Mouse (Mus musculus) cerebellum, adult 2 months (tissue): ENCODE measurements around the gene C2. TPM values are rescaled to one million over a fixed set of nuclear protein-coding genes. Genes with fewer than 3 reads are reported as not detected.
"Not testable (repeated sequence)": the region's sequence is repeated elsewhere in the genome, so short reads cannot be mapped to it uniquely, and the experiment has no call there.

Experiments used
- DNase-seq, 2 experiments: peaks; one replicate each; pipeline ENCODE4 v3.0.0; 2021
- H3K27ac ChIP-seq: fragments of 200-500 bp; 2 replicates; pipeline ENCODE4 v1.5.1; 2012; ENCODE audit warnings: low read length, control low read depth, inconsistent platforms; ENCODE audit not compliant: insufficient read depth
- H3K27me3 ChIP-seq: fragments of 200-500 bp; 2 replicates; pipeline ENCODE4 v1.6.1; 2012; ENCODE audit warnings: inconsistent platforms, mild to moderate bottlenecking, low read length, moderate library complexity; ENCODE audit not compliant: control insufficient read depth, insufficient read depth
- H3K4me1 ChIP-seq: fragments of 200-500 bp; 2 replicates; pipeline ENCODE4 v1.6.1; 2011; ENCODE audit warnings: low read length; ENCODE audit not compliant: control insufficient read depth, insufficient read depth
- H3K4me3 ChIP-seq: fragments of 200-500 bp; replicated peaks from 2 replicates; pipeline ENCODE3; 2011; ENCODE audit warnings: mild to moderate bottlenecking, low read depth, low read length, control low read depth; ENCODE audit not compliant: insufficient read depth
- CTCF ChIP-seq: fragments of 200-500 bp; IDR thresholded peaks from 2 replicates; pipeline ENCODE4 v1.5.1; 2011; ENCODE audit warnings: low read depth, mild to moderate bottlenecking, control low read depth, low read length, moderate library complexity, borderline replicate concordance; ENCODE audit not compliant: insufficient read depth
- POLR2A ChIP-seq: fragments of 200-500 bp; IDR thresholded peaks from 2 replicates; pipeline ENCODE4 v1.6.1; 2011; ENCODE audit warnings: low read length, control low read depth, borderline replicate concordance; ENCODE audit not compliant: insufficient read depth
- WGBS: fragments of 180-500 bp; shearing (Covaris S2); methylation state at CpG from one replicate; pipeline ENCODE4 v1.1.7; 2018; 5-methylcytosine and 5-hydroxymethylcytosine counted together
- polyA plus RNA-seq: library from polyadenylated mRNA; depleted of rRNA; stranded (reverse); fragments of >200 nt; gene quantifications from 2 replicates; pipeline ENCODE4 v1.2.3, GENCODE M21; 2012; rRNA removed

Gene C2
- polyA plus RNA-seq, 1 experiment, result 2.9 TPM

- Histone ChIP-seq H3K27ac (no peak overlapping the region), H3K27me3 (no peaks in the 10 kb centered on the region), H3K4me1 (no peaks in the 10 kb centered on the region), H3K4me3 (no peak overlapping the region)
- no peak for DNase-seq
- 71% methylated on average over 7 of the region's 7 CpGs for WGBS
- TF ChIP-seq CTCF (no peak), POLR2A (no peak)
Measured at GRCm38 (mm10) chr17:34814818-34815370, 83.2 kb downstream of the C2 start.

- not testable (repeated sequence) for H3K4me1 ChIP-seq, H3K4me3 ChIP-seq, H3K27me3 ChIP-seq, H3K27ac ChIP-seq
- peak; percentile 66 for TF ChIP-seq CTCF
- 67% methylated on average over 12 of the region's 12 CpGs for WGBS
- DNase-seq, result peak in 1 of 2 experiments; percentile 48
Measured at GRCm38 (mm10) chr17:34813747-34814146, 84.3 kb downstream of the C2 start.

Other genes with a start within 250 kb of the C2 start
- 1.6 and 1.8 TPM in 2 replicates for gene Tnxb, start 227.7 kb downstream of the C2 start, polyA plus RNA-seq
- 8.5 and 10.2 TPM in 2 replicates for gene C4b, start 154.4 kb downstream of the C2 start, polyA plus RNA-seq
- not detected in 2 replicates for gene Cyp21a1, start 93.7 kb downstream of the C2 start, polyA plus RNA-seq
- 52.9 TPM in 2 replicates for gene Stk19, start 61.3 kb downstream of the C2 start, polyA plus RNA-seq
- 59.6 and 62.5 TPM in 2 replicates for gene Dxo, start 61.2 kb downstream of the C2 start, polyA plus RNA-seq
- 77.4 and 87.2 TPM in 2 replicates for gene Skiv2l, start 48.1 kb downstream of the C2 start, polyA plus RNA-seq
- gene Nelfe, start 47.9 kb downstream of the C2 start, polyA plus RNA-seq, result 47.2 and 47.9 TPM in 2 replicates
- gene Cfb, start 35.7 kb downstream of the C2 start, polyA plus RNA-seq, result 0.14 and 0.20 TPM in 2 replicates
- gene Zbtb12, start 18.8 kb downstream of the C2 start, polyA plus RNA-seq, result 8.2 and 8.3 TPM in 2 replicates
- gene Gm20547, start 16.2 kb downstream of the C2 start, polyA plus RNA-seq, result 0.08 and 0.10 TPM in 2 replicates
- gene Ehmt2, start 204 bp upstream of the C2 start, polyA plus RNA-seq, result 174 and 182 TPM in 2 replicates
- gene Slc44a4, start 16.2 kb upstream of the C2 start, polyA plus RNA-seq, result 0.05 TPM in 1 of 2 replicates, not detected in the other
- 58.7 and 60.9 TPM in 2 replicates for gene Neu1, start 33.0 kb upstream of the C2 start, polyA plus RNA-seq
- gene Hspa1b, start 61.0 kb upstream of the C2 start, polyA plus RNA-seq, result 4.6 and 9.2 TPM in 2 replicates
- gene Gm20481, start 71.6 kb upstream of the C2 start, polyA plus RNA-seq, result not detected in 2 replicates
- 10.5 and 14.9 TPM in 2 replicates for gene Hspa1a, start 73.9 kb upstream of the C2 start, polyA plus RNA-seq
- 0.49 and 0.89 TPM in 2 replicates for gene Hspa1l, start 74.4 kb upstream of the C2 start, polyA plus RNA-seq
- 56.2 and 63.7 TPM in 2 replicates for gene Lsm2, start 83.6 kb upstream of the C2 start, polyA plus RNA-seq
- gene Vars, start 102.7 kb upstream of the C2 start, polyA plus RNA-seq, result 65.3 and 77.0 TPM in 2 replicates
- 25.5 and 30.1 TPM in 2 replicates for gene Vwa7, start 118.3 kb upstream of the C2 start, polyA plus RNA-seq
- gene Sapcd1, start 129.8 kb upstream of the C2 start, polyA plus RNA-seq, result 2.0 and 2.3 TPM in 2 replicates
- gene Msh5, start 148.5 kb upstream of the C2 start, polyA plus RNA-seq, result 4.3 and 5.5 TPM in 2 replicates
- 41.2 and 42.9 TPM in 2 replicates for gene Clic1, start 151.7 kb upstream of the C2 start, polyA plus RNA-seq
- gene Ddah2, start 160.8 kb upstream of the C2 start, polyA plus RNA-seq, result 59.5 and 63.3 TPM in 2 replicates
- 0.11 and 0.15 TPM in 2 replicates for gene Ly6g6c, start 167.1 kb upstream of the C2 start, polyA plus RNA-seq
- gene Mpig6b, start 167.9 kb upstream of the C2 start, polyA plus RNA-seq, result 0.25 and 0.43 TPM in 2 replicates
- gene Ly6g6e, start 178.6 kb upstream of the C2 start, polyA plus RNA-seq, result 5.3 and 6.3 TPM in 2 replicates
- gene Ly6g6d, start 179.8 kb upstream of the C2 start, polyA plus RNA-seq, result 8.5 and 10.4 TPM in 2 replicates
- gene Ly6g6f, start 187.3 kb upstream of the C2 start, polyA plus RNA-seq, result 0.86 and 1.1 TPM in 2 replicates
- gene Abhd16a, start 191.0 kb upstream of the C2 start, polyA plus RNA-seq, result 337 and 394 TPM in 2 replicates
- gene Ly6g5c, start 210.0 kb upstream of the C2 start, polyA plus RNA-seq, result 0.28 TPM in 1 of 2 replicates, not detected in the other
- 2.2 and 3.4 TPM in 2 replicates for gene Ly6g5b, start 217.2 kb upstream of the C2 start, polyA plus RNA-seq
- 32.7 TPM in 2 replicates for gene Gpank1, start 223.2 kb upstream of the C2 start, polyA plus RNA-seq
- 231 TPM in 2 replicates for gene Csnk2b, start 223.8 kb upstream of the C2 start, polyA plus RNA-seq
- gene D17H6S53E, start 228.1 kb upstream of the C2 start, polyA plus RNA-seq, result 12.3 and 14.6 TPM in 2 replicates
- gene Apom, start 233.8 kb upstream of the C2 start, polyA plus RNA-seq, result 0.21 and 0.28 TPM in 2 replicates
- 211 and 226 TPM in 2 replicates for gene Bag6, start 236.9 kb upstream of the C2 start, polyA plus RNA-seq